Mouse (Mus musculus) intestine, postnatal 0 days (tissue): ENCODE results near the gene Pcdh7. TPM values are rescaled to one million over a fixed set of nuclear protein-coding genes. Genes with fewer than 3 reads are reported as not detected.
A peak's percentile ranks its signal among the peaks of the same experiment; 100 is the strongest.

Experiments used
- ATAC-seq: fragments of 200-750 bp; cut with Nextera tagmentation; 2 replicates; pipeline ENCODE4 v1.8.0; 2017; ENCODE audit warnings: mild to moderate bottlenecking, moderate TSS enrichment, moderate library complexity
- H3K27ac ChIP-seq: fragments of 300-500 bp; sonication (generic); 2 replicates; pipeline ENCODE4 v1.5.1; 2014; ENCODE audit warnings: mild to moderate bottlenecking, low read depth, low read length, moderate library complexity
- H3K27me3 ChIP-seq: fragments of 300-500 bp; sonication (generic); replicated peaks from 2 replicates; pipeline ENCODE4 v1.6.1; 2014; ENCODE audit warnings: low read length, mixed read lengths; ENCODE audit not compliant: control insufficient read depth, insufficient read depth
- H3K36me3 ChIP-seq: fragments of 300-500 bp; sonication (generic); 2 replicates; pipeline ENCODE4 v1.6.1; 2014; ENCODE audit warnings: mild to moderate bottlenecking, moderate library complexity; ENCODE audit not compliant: control insufficient read depth, insufficient read depth
- H3K4me1 ChIP-seq: fragments of 300-500 bp; sonication (generic); replicated peaks from 2 replicates; pipeline ENCODE4 v1.6.1; 2014; ENCODE audit warnings: antibody characterized with exemption, low read length, mixed read lengths; ENCODE audit not compliant: control insufficient read depth, insufficient read depth
- H3K4me2 ChIP-seq: fragments of 300-500 bp; sonication (generic); replicated peaks from 2 replicates; pipeline ENCODE4 v1.6.1; 2014; ENCODE audit warnings: low read depth, mild to moderate bottlenecking, moderate library complexity
- H3K4me3 ChIP-seq: fragments of 300-500 bp; sonication (generic); 2 replicates; pipeline ENCODE4 v1.5.1; 2014; ENCODE audit warnings: low read depth, low read length
- H3K9ac ChIP-seq: fragments of 300-500 bp; sonication (generic); 2 replicates; pipeline ENCODE4 v1.6.1; 2014; ENCODE audit warnings: mild to moderate bottlenecking, low read depth, low read length
- H3K9me3 ChIP-seq: fragments of 300-500 bp; sonication (generic); 2 replicates; pipeline ENCODE4 v1.6.1; 2016; ENCODE audit warnings: mixed run types; ENCODE audit not compliant: control insufficient read depth
- CTCF ChIP-seq: sonication (generic); IDR thresholded peaks from 2 replicates; pipeline ENCODE4 v1.5.1; 2016; ENCODE audit warnings: low read depth, mild to moderate bottlenecking, control low read depth, antibody characterized with exemption, moderate library complexity
- WGBS: fragments of 180-500 bp; shearing (Covaris S2); extraction: QIAGEN DNeasy Blood & Tissue Kit; methylation state at CpG from one replicate; pipeline ENCODE4 v1.1.7; 2014; 5-methylcytosine and 5-hydroxymethylcytosine counted together
- polyA plus RNA-seq: library from polyadenylated mRNA; unstranded; fragments of >200 nt; fragmentation: Nextera tagmentation; extraction: Ambion mirVana; gene quantifications from 2 replicates; pipeline ENCODE4 v1.2.1, GENCODE M21; 2015

Pcdh7 gene
- polyA plus RNA-seq, 1 experiment from 2014 or later: 3.8 TPM

- 57% methylated on average over 5 of the region's 5 CpGs for WGBS
- TF ChIP-seq CTCF: no peak
- Histone ChIP-seq H3K9me3 (no peaks in the 10 kb centered on the region), H3K4me1 (no peaks in the 10 kb centered on the region), H3K9ac (no peak overlapping the region), H3K36me3 (no peaks in the 10 kb centered on the region), H3K4me3 (no peak overlapping the region), H3K4me2 (no peak overlapping the region), H3K27me3 (no peaks in the 10 kb centered on the region), H3K27ac (no peak overlapping the region)
- ATAC-seq: no peak
These were observed 64.2 kb downstream of the Pcdh7 start for GRCm38 (mm10) chr5:57781950-57782349.

GRCm38 (mm10) chr5:57782546-57782945 is 64.8 kb downstream of the Pcdh7 start:
- no peaks in the 10 kb centered on the region for H3K9me3 ChIP-seq
- ATAC-seq: no peak
- TF ChIP-seq CTCF: no peak
- WGBS: 78% methylated on average over 3 of the region's 3 CpGs
- H3K4me3 ChIP-seq: no peak overlapping the region
- H3K27ac ChIP-seq: no peak overlapping the region
- no peak overlapping the region for H3K4me2 ChIP-seq
- no peaks in the 10 kb centered on the region for H3K4me1 ChIP-seq
- H3K9ac ChIP-seq: no peak overlapping the region
- no peaks in the 10 kb centered on the region for H3K36me3 ChIP-seq
- no peaks in the 10 kb centered on the region for H3K27me3 ChIP-seq

- no peaks in the 10 kb centered on the region for H3K36me3 ChIP-seq
- TF ChIP-seq CTCF: no peak
- H3K4me1 ChIP-seq: no peaks in the 10 kb centered on the region
- no peak overlapping the region for H3K9ac ChIP-seq
- 44% methylated on average over 4 of the region's 4 CpGs for WGBS
- H3K27me3 ChIP-seq: no peaks in the 10 kb centered on the region
- H3K9me3 ChIP-seq: no peaks in the 10 kb centered on the region
- no peak overlapping the region for H3K27ac ChIP-seq
- no peak overlapping the region for H3K4me3 ChIP-seq
- no peak overlapping the region; the same call in 1 of the 2 replicates for H3K4me2 ChIP-seq
- peak; percentile 59; the same call in 1 of the 2 replicates for ATAC-seq
These were observed 71.2 kb downstream of the Pcdh7 start for GRCm38 (mm10) chr5:57788775-57789509.

- Histone ChIP-seq H3K4me1 (no peaks in the 10 kb centered on the region), H3K9ac (no peak overlapping the region), H3K4me2 (no peak overlapping the region), H3K27me3 (no peaks in the 10 kb centered on the region), H3K36me3 (no peaks in the 10 kb centered on the region), H3K4me3 (no peak overlapping the region), H3K9me3 (no peaks in the 10 kb centered on the region), H3K27ac (no peak overlapping the region)
- TF ChIP-seq CTCF: no peak
- no peak for ATAC-seq
These were observed 78.6 kb downstream of the Pcdh7 start for GRCm38 (mm10) chr5:57796337-57796736.

DNA sequence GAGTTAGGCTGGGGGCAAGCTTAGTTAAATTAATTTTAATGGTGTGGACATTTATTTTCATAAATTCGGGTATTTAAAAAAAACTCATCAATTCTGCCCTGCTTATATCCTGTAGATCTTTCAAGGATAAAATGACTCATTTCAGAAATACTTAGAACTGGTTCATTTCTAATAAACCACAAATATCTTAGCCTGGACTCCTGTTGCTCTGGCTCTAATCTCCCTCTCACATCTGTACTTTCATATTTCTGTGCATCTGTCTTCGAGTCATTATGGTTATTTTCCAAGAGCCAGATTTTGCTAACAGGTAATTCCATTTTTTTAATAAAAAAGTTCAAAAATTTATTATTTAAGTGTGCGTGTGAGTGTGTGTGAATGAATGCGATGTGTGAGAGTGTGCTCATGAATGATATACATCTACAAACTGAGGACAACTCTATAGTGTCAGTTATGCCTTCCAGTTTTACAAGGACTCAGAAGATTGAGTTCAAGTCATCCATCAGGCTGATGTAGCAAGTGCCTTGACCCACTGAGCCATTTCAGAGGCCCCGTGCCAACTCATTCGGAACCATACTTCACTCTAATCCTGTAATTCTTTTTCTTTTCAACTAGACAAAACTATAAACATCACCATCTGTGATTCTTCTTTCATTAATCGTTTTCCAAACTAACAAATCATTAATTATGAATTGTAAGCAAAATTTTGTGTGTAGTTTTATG is 80.3 kb downstream of the Pcdh7 start:
- 80% methylated on average over 7 of the region's 7 CpGs for WGBS
- Histone ChIP-seq H3K27me3 (no peaks in the 10 kb centered on the region), H3K4me2 (no peak overlapping the region), H3K9me3 (no peaks in the 10 kb centered on the region), H3K9ac (no peak overlapping the region), H3K4me3 (no peak overlapping the region), H3K4me1 (no peaks in the 10 kb centered on the region), H3K36me3 (no peaks in the 10 kb centered on the region), H3K27ac (no peak overlapping the region)
- TF ChIP-seq CTCF: no peak
- no peak for ATAC-seq

GRCm38 (mm10) chr5:57803108-57803507 is 85.3 kb downstream of the Pcdh7 start:
- WGBS: 77% methylated on average over 3 of the region's 3 CpGs
- H3K36me3 ChIP-seq: no peaks in the 10 kb centered on the region
- no peak overlapping the region for H3K27ac ChIP-seq
- H3K27me3 ChIP-seq: no peaks in the 10 kb centered on the region
- ATAC-seq: no peak
- no peak overlapping the region for H3K9ac ChIP-seq
- H3K4me1 ChIP-seq: no peaks in the 10 kb centered on the region
- H3K4me3 ChIP-seq: no peak overlapping the region
- H3K4me2 ChIP-seq: no peak overlapping the region
- no peak for TF ChIP-seq CTCF
- H3K9me3 ChIP-seq: no peaks in the 10 kb centered on the region
